Mouse (Mus musculus) myocyte (in vitro differentiated cells): ENCODE results near the gene Dok7.

Source experiments
- MAX ChIP-seq: IDR thresholded peaks from one replicate; pipeline ENCODE4 v1.6.1; 2011; ENCODE audit warnings: low read depth, mild to moderate bottlenecking, control low read depth
- USF1 ChIP-seq: IDR thresholded peaks from one replicate; pipeline ENCODE4 v1.6.1; 2011; ENCODE audit warnings: low read depth, mild to moderate bottlenecking, control low read depth, moderate library complexity

DNA sequence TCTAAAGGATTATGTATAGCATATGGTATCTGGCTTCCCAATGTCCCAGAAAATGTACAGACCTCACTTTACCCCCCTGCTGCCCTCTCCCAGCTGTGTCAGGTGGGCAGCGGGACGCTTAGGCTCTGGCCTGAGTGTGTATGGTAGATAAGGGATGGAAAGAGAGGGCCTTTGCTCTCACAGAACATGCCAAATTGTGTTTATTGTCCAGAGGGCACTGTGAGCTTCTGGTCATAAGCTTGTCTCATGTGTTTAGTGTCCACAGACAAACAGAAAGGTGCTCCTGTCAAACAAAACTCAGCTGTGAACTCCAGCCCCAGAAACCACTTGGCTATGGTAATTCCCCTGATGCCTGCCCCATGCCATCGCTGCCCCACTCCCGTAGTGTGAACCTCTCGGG is 26.8 kb upstream of the Dok7 start:
- TF ChIP-seq USF1 (no peak), MAX (no peak)
